Mouse (Mus musculus) thymus, postnatal 36 days (tissue): Measurements from ENCODE around the gene Inpp5f.
"Not testable (repeated sequence)": the region's sequence is repeated elsewhere in the genome, so short reads cannot be mapped to it uniquely, and the experiment has no call there.

Experiments used
- DNase-seq, 2 experiments: peaks; one replicate each; pipeline ENCODE4 v3.0.0; 2022; ENCODE audit warnings: mixed read lengths in 2 of 2

Gene Inpp5f

GRCm38 (mm10) chr7:128596274-128596673 lies 14.9 kb upstream of the Inpp5f start:
- DNase-seq = no peak

GRCm38 (mm10) chr7:128599072-128599471 lies 12.1 kb upstream of the Inpp5f start:
- DNase-seq = no peak

- DNase-seq = no peak
Observed at GRCm38 (mm10) chr7:128601826-128602225, 9.3 kb upstream of the Inpp5f start.

GRCm38 (mm10) chr7:128609936-128610335 lies 1.2 kb upstream of the Inpp5f start:
- DNase-seq = not testable (repeated sequence)

GRCm38 (mm10) chr7:128610490-128610889 lies 638 bp upstream of the Inpp5f start:
- DNase-seq = no peak

GRCm38 (mm10) chr7:128611799-128612411 lies 777 bp downstream of the Inpp5f start:
- no peak for DNase-seq

- DNase-seq = no peak
Observed at GRCm38 (mm10) chr7:128612521-128613181, 1.5 kb downstream of the Inpp5f start.

- DNase-seq = no peak
Observed at GRCm38 (mm10) chr7:128613578-128613977, 2.5 kb downstream of the Inpp5f start.

GRCm38 (mm10) chr7:128617587-128617986 lies 6.5 kb downstream of the Inpp5f start:
- no peak for DNase-seq

GRCm38 (mm10) chr7:128620178-128620577 lies 9.1 kb downstream of the Inpp5f start:
- DNase-seq = no peak

- no peak for DNase-seq
Observed at GRCm38 (mm10) chr7:128622266-128622961, 11.3 kb downstream of the Inpp5f start.

GRCm38 (mm10) chr7:128622994-128623393 lies 11.9 kb downstream of the Inpp5f start:
- DNase-seq = no peak

GRCm38 (mm10) chr7:128625382-128625781 lies 14.3 kb downstream of the Inpp5f start:
- DNase-seq = no peak

GRCm38 (mm10) chr7:128626601-128627000 lies 15.5 kb downstream of the Inpp5f start:
- DNase-seq = peak in 1 of 2 experiments; percentile 27

GRCm38 (mm10) chr7:128627251-128627650 lies 16.1 kb downstream of the Inpp5f start:
- DNase-seq = no peak

GRCm38 (mm10) chr7:128627723-128628122 lies 16.6 kb downstream of the Inpp5f start:
- DNase-seq = no peak

- DNase-seq = peak in 1 of 2 experiments; percentile 11
Observed at GRCm38 (mm10) chr7:128633156-128633555, 22.0 kb downstream of the Inpp5f start.

- DNase-seq = no peak
Observed at GRCm38 (mm10) chr7:128639925-128640485, 28.9 kb downstream of the Inpp5f start.

- no peak for DNase-seq
Observed at GRCm38 (mm10) chr7:128641571-128641970, 30.4 kb downstream of the Inpp5f start.

- no peak for DNase-seq
Observed at GRCm38 (mm10) chr7:128642386-128642785, 31.3 kb downstream of the Inpp5f start.

GRCm38 (mm10) chr7:128656970-128657369 lies 45.8 kb downstream of the Inpp5f start:
- no peak for DNase-seq

GRCm38 (mm10) chr7:128663906-128664305 lies 52.8 kb downstream of the Inpp5f start:
- DNase-seq = no peak

GRCm38 (mm10) chr7:128664861-128665377 lies 53.8 kb downstream of the Inpp5f start:
- no peak for DNase-seq
